Mouse (Mus musculus) small intestine, adult 2 months (tissue): ENCODE results near the gene Anxa5. TPM values are rescaled to one million over a fixed set of nuclear protein-coding genes. Genes with fewer than 3 reads are reported as not detected.

Experiments used
- H3K27ac ChIP-seq: fragments of 200-500 bp; 2 replicates; pipeline ENCODE4 v1.5.1; 2012; ENCODE audit warnings: low read depth, low read length, control low read depth, inconsistent platforms; ENCODE audit not compliant: insufficient read depth
- H3K27me3 ChIP-seq: fragments of 200-500 bp; 2 replicates; pipeline ENCODE4 v1.6.1; 2012; ENCODE audit warnings: mild to moderate bottlenecking, moderate library complexity, low read length, inconsistent platforms; ENCODE audit not compliant: control insufficient read depth, insufficient read depth
- H3K36me3 ChIP-seq: fragments of 200-500 bp; 2 replicates; pipeline ENCODE4 v1.6.1; 2012; ENCODE audit warnings: mild to moderate bottlenecking, low read length, control low read depth, inconsistent platforms; ENCODE audit not compliant: control insufficient read depth, insufficient read depth
- H3K4me1 ChIP-seq: fragments of 200-500 bp; 2 replicates; pipeline ENCODE4 v1.6.1; 2012; ENCODE audit warnings: low read length, inconsistent platforms, mixed read lengths; ENCODE audit not compliant: control insufficient read depth, insufficient read depth, insufficient read length
- H3K4me3 ChIP-seq: fragments of 200-500 bp; 2 replicates; pipeline ENCODE4 v1.5.1; 2012; ENCODE audit warnings: low read depth, mild to moderate bottlenecking, control low read depth, inconsistent platforms, low read length, moderate library complexity
- CTCF ChIP-seq: fragments of 200-500 bp; IDR thresholded peaks from 2 replicates; pipeline ENCODE4 v1.5.1; 2012; ENCODE audit warnings: low read depth, mild to moderate bottlenecking, control low read depth, inconsistent platforms, low read length, moderate library complexity, mixed read lengths; ENCODE audit not compliant: insufficient replicate concordance, insufficient read length; ENCODE audit errors: extremely low read depth
- POLR2A ChIP-seq: fragments of 200-500 bp; IDR thresholded peaks from 2 replicates; pipeline ENCODE4 v1.6.1; 2012; ENCODE audit warnings: low read depth, mild to moderate bottlenecking, control low read depth, inconsistent platforms, low read length, moderate library complexity
- WGBS: fragments of 180-500 bp; shearing (Covaris S2); methylation state at CpG from one replicate; pipeline ENCODE4 v1.1.7; 2018; 5-methylcytosine and 5-hydroxymethylcytosine counted together
- polyA plus RNA-seq: library from polyadenylated mRNA; depleted of rRNA; stranded (reverse); fragments of >200 nt; gene quantifications from 2 replicates; pipeline ENCODE4 v1.2.3, GENCODE M21; 2012

The Anxa5 gene
- polyA plus RNA-seq, 1 experiment = 122 TPM

DNA sequence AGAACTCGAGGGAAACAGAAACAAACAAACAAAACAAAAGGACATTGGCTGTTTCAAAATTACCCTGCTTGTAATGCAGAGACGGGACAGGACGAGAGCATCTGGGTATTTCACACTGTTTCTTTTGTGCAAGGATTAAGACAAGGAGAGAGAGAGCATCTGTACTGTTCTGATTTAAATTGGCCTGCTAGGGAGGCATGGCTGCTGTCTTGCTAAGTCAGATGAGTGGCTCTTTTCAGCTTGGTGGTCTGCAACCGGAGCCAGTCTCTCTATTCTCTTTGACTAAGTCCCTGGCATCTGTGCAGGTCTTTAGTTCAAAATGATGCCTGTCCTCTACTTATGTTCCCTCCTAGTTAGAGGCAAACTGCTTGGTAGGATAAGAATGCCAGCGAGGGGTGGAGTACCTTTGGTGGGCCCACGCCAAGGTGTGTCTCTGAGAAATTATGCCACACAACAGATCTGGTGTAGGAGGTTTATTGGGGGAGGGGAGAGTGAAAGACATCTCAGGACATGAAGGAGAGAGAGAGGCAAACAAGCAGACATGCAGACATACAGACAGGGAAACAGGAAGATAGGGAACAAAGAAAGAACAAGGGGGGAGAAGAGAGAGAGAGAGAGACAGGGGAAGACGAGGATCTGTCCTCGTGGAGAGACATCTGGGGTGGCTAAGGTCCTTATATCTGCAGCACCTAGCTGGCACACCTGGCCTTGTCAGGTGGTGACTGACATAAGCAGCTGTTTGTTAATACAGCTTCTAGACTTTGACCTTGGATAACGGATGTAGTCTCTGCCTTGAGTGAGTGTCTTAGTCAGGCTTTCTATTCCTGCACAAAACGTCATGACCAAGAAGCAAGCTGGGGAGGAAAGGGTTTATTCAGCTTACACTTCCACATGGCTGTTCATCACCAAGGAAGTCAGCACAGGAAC is 30.4 kb upstream of the Anxa5 start:
- H3K36me3 ChIP-seq = no peaks in the 10 kb centered on the region
- H3K27ac ChIP-seq = no peak overlapping the region
- H3K27me3 ChIP-seq = no peaks in the 10 kb centered on the region
- H3K4me1 ChIP-seq = peaks cover 3% of the 10 kb centered on the region; the same call in 1 of the 2 replicates
- no peak for TF ChIP-seq POLR2A
- 39% methylated on average over 10 of the region's 10 CpGs for WGBS
- H3K4me3 ChIP-seq = no peak overlapping the region

DNA sequence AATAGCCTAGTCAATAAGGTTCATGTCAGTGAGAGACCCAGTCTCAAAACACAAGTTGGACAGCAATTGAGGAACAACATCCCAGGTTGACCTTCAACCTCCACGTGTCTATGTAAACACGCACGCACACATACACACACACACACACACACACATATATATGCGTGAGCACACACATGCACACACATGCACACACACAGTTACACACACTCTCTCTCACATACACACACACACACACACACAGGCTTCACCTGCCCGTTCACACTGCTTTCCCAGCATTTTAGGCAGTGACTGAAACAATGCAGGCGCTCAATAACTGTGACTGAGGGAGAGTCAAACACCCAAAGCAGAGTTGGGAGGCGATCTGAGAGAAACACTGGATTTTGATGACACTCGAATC is 29.6 kb upstream of the Anxa5 start:
- H3K27ac ChIP-seq = no peak overlapping the region
- no peaks in the 10 kb centered on the region for H3K36me3 ChIP-seq
- H3K4me1 ChIP-seq = peaks cover 3% of the 10 kb centered on the region; the same call in 1 of the 2 replicates
- H3K27me3 ChIP-seq = no peaks in the 10 kb centered on the region
- H3K4me3 ChIP-seq = no peak overlapping the region
- no peak for TF ChIP-seq CTCF
- TF ChIP-seq POLR2A = no peak
- 85% methylated on average over 8 of the region's 8 CpGs for WGBS

DNA sequence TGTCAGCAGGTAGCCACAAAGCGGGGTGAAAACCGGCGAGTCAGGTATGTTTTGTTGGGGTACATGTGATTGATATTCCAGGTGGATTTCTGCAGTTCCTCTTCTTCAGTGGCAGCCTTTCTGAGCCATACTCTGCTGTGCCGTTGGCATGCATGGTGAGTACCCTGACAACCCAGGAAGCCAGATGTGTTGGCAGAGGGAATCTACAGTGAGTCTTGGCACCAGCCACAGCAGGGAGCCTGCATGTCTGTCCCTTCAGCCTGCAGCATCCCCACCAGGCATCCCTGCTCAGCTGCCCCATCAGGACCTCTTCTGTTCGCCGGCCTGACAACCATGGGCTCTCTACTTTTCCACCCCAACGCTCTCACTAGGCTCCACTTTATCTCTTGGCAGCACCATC is 25.9 kb upstream of the Anxa5 start:
- TF ChIP-seq CTCF (no peak), POLR2A (no peak)
- Histone ChIP-seq H3K27ac (no peak overlapping the region), H3K4me3 (no peak overlapping the region), H3K36me3 (no peaks in the 10 kb centered on the region), H3K4me1 (peaks cover 3% of the 10 kb centered on the region; the same call in 1 of the 2 replicates), H3K27me3 (no peaks in the 10 kb centered on the region)
- 64% methylated on average over 7 of the region's 7 CpGs for WGBS

DNA sequence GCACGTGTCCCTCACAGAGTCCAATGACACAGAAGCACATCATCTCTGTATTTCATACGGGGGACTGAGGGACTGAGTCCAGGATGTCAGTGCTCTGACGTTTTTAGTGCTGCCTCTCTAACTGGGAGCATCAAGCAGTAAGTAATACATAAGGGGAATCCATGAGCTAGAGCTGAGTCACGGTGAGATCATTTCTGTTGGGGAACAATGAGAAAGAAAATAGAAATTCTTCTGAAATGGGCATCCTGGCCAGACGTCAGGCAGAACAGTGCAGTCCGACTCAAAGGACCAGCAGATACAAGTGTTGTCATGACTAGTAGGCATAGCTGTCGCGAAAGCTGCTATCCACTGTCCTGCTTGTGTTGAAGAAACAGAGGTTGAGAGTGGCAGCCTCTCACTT is 25.3 kb upstream of the Anxa5 start:
- H3K27ac ChIP-seq = no peak overlapping the region
- 77% methylated on average over 8 of the region's 8 CpGs for WGBS
- no peak for TF ChIP-seq POLR2A
- TF ChIP-seq CTCF = no peak

DNA sequence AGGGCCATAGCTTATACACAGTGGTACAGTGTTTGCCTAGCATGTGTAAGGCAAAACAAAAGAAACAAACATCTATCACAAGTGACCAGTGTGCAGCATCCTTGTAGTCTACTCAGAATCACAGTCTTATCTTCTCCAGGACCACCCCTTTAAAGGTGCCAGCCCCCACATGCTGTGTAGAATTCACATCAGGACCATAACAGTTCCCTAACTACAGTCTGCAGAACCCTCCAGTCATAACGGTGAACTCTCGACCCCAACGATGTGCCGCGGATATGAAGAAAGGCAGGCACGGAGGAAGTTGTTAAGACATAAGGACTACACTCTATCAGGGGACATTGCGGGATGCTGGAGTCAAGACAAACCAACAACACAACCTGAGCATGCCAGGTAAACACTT is 23.7 kb upstream of the Anxa5 start:
- WGBS = 92% methylated on average over 7 of the region's 7 CpGs
- no peak overlapping the region for H3K4me3 ChIP-seq
- H3K4me1 ChIP-seq = no peaks in the 10 kb centered on the region
- TF ChIP-seq POLR2A (no peak), CTCF (no peak)
- H3K36me3 ChIP-seq = no peaks in the 10 kb centered on the region
- no peaks in the 10 kb centered on the region for H3K27me3 ChIP-seq
- H3K27ac ChIP-seq = no peak overlapping the region

More for the DNA sequence above, 25.3 kb upstream of the Anxa5 start:
- H3K27me3 ChIP-seq = no peaks in the 10 kb centered on the region
- no peaks in the 10 kb centered on the region for H3K36me3 ChIP-seq
- H3K4me1 ChIP-seq = no peaks in the 10 kb centered on the region
- no peak overlapping the region for H3K4me3 ChIP-seq

DNA sequence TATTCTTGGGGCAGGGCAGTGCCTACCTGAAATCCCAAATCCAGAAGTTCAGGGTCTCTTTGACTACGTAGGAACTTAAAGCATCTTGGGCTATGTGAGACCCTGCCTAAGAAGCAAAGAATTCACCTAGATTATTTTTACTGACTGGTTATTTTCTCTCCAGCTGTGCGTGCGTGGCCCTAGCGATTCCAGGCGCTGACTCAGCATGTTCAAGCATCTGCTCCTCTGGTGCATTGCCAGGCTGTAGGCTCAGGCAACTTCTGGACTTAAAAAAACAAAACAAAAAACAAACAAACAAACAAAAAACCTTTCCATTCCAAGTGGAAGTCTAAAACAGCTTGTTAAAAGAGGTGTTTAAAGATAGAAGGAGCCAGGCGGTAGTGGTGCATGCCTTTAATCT is 22.5 kb upstream of the Anxa5 start:
- no peaks in the 10 kb centered on the region for H3K4me1 ChIP-seq
- 86% methylated on average over 6 of the region's 6 CpGs for WGBS
- TF ChIP-seq POLR2A = no peak

DNA sequence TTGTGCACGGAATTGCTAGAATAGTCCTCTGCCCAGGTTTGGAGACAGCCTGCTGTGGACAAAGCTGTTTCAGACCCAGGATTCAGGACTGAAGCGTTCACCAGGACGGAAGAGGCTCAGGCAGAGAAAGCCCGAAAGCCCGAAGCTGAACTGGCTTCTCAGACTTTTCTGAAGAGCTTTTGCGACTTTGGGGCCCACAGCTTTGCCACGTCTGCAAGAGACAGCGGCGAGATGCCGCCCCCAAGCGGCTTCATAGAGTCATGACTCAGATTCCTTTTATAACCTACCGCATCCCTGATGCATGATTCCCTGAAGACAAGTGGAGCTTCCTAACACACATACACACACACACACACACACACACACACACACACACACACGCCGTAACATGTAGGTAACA is 21.1 kb upstream of the Anxa5 start:
- no peaks in the 10 kb centered on the region for H3K4me1 ChIP-seq
- H3K36me3 ChIP-seq = no peaks in the 10 kb centered on the region
- no peak overlapping the region for H3K27ac ChIP-seq
- no peaks in the 10 kb centered on the region for H3K27me3 ChIP-seq
- no peak overlapping the region for H3K4me3 ChIP-seq
- 15% methylated on average over 14 of the region's 14 CpGs for WGBS
- TF ChIP-seq CTCF = peak; percentile 74
- TF ChIP-seq POLR2A = no peak

More for the DNA sequence above, 22.5 kb upstream of the Anxa5 start:
- no peaks in the 10 kb centered on the region for H3K36me3 ChIP-seq
- no peak overlapping the region for H3K4me3 ChIP-seq
- H3K27me3 ChIP-seq = no peaks in the 10 kb centered on the region
- no peak overlapping the region for H3K27ac ChIP-seq

DNA sequence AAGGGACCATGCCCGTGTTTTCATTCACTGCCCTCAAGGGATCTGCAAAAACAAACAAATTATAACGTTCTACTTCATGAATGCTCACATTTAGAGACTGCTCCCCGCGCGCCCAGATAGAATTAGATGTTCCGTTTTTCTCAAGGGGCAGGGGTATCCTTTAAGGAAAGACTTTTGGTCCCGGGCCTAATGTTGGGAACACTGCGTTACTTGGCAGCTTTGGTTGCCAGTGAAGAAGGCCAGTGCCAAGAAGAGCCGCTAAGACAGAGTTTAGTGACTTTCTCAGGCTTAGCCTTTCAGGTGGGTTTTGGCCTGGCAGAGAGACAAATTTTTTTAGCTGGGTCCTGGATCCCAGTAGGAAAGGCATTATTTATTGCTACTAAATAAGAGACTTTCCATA is 20.6 kb upstream of the Anxa5 start:
- TF ChIP-seq POLR2A = no peak
- no peak for TF ChIP-seq CTCF
- Histone ChIP-seq H3K4me1 (no peaks in the 10 kb centered on the region), H3K27ac (no peak overlapping the region), H3K36me3 (no peaks in the 10 kb centered on the region), H3K4me3 (no peak overlapping the region), H3K27me3 (no peaks in the 10 kb centered on the region)
- WGBS = 85% methylated on average over 9 of the region's 9 CpGs
